Mouse (Mus musculus) heart, embryonic 11.5 days (tissue): ENCODE results near the gene Tac2. TPM values are rescaled to one million over a fixed set of nuclear protein-coding genes. Genes with fewer than 3 reads are reported as not detected.

Experiments
- polyA plus RNA-seq: library from polyadenylated mRNA; unstranded; fragments of >200 nt; fragmentation: Nextera tagmentation; extraction: Ambion mirVana; gene quantifications from 2 replicates; pipeline ENCODE4 v1.2.1, GENCODE M21; 2014

Gene Tac2
- polyA plus RNA-seq, 1 experiment from 2014 or later, result 6.4 TPM

Other genes starting within 250 kb of the Tac2 start
- 0.24 and 0.30 TPM in 2 replicates for gene Stac3, start 222.8 kb upstream of the Tac2 start, polyA plus RNA-seq
- gene Ndufa4l2, start 209.5 kb upstream of the Tac2 start, polyA plus RNA-seq, result 10.1 and 13.9 TPM in 2 replicates
- gene Shmt2, start 202.0 kb upstream of the Tac2 start, polyA plus RNA-seq, result 71.3 and 82.7 TPM in 2 replicates
- gene Nxph4, start 189.9 kb upstream of the Tac2 start, polyA plus RNA-seq, result 0.21 and 0.33 TPM in 2 replicates
- 32.8 and 34.6 TPM in 2 replicates for gene Lrp1, start 103.3 kb upstream of the Tac2 start, polyA plus RNA-seq
- gene Stat6, start 81.5 kb upstream of the Tac2 start, polyA plus RNA-seq, result 21.0 and 27.1 TPM in 2 replicates
- 6.7 and 8.4 TPM in 2 replicates for gene Nemp1, start 57.6 kb upstream of the Tac2 start, polyA plus RNA-seq
- 7.9 and 10.1 TPM in 2 replicates for gene Nab2, start 55.9 kb upstream of the Tac2 start, polyA plus RNA-seq
- 0.14 and 0.49 TPM in 2 replicates for gene Myo1a, start 19.3 kb upstream of the Tac2 start, polyA plus RNA-seq
- gene Zbtb39, start 15.1 kb downstream of the Tac2 start, polyA plus RNA-seq, result 3.1 and 4.2 TPM in 2 replicates
- gene Gpr182, start 27.3 kb downstream of the Tac2 start, polyA plus RNA-seq, result 9.1 and 9.2 TPM in 2 replicates
- gene Rdh1, start 35.2 kb downstream of the Tac2 start, polyA plus RNA-seq, result 0.10 TPM in 1 of 2 replicates, not detected in the other
- gene Rdh16f1, start 35.3 kb downstream of the Tac2 start, polyA plus RNA-seq, result 0.10 TPM in 1 of 2 replicates, not detected in the other
- 0.18 TPM in 1 of 2 replicates, not detected in the other for gene Rdh9, start 51.9 kb downstream of the Tac2 start, polyA plus RNA-seq
- gene Rdh16, start 76.7 kb downstream of the Tac2 start, polyA plus RNA-seq, result not detected in 2 replicates
- not detected in 2 replicates for gene Rdh19, start 125.5 kb downstream of the Tac2 start, polyA plus RNA-seq
- not detected in 2 replicates for gene Rdh16f2, start 142.0 kb downstream of the Tac2 start, polyA plus RNA-seq
- gene Rdh7, start 164.3 kb downstream of the Tac2 start, polyA plus RNA-seq, result not detected in 2 replicates
- gene Sdr9c7, start 174.0 kb downstream of the Tac2 start, polyA plus RNA-seq, result not detected in 2 replicates